Mouse (Mus musculus): ENCODE measurements around the gene Cdkn2aipnl.

Cdkn2aipnl gene

GRCm38 (mm10) chr11:51967443-51968401, at the start of gene Cdkn2aipnl:
Gene Cdkn2aipnl, plus strand, starts transcription at chr11:51967661.
- peak; percentile 99 for DNase-seq

GRCm38 (mm10) chr11:51917951-51918350, 49.5 kb upstream of the Cdkn2aipnl start:
- DNase-seq: no peak

GRCm38 (mm10) chr11:51918576-51918975, 48.9 kb upstream of the Cdkn2aipnl start:
- no peak for DNase-seq

GRCm38 (mm10) chr11:51921355-51922125, 45.9 kb upstream of the Cdkn2aipnl start:
- no peak for DNase-seq

- no peak for DNase-seq
Measured at GRCm38 (mm10) chr11:51922421-51922841, 45.0 kb upstream of the Cdkn2aipnl start.

GRCm38 (mm10) chr11:51925595-51925994, 41.9 kb upstream of the Cdkn2aipnl start:
- DNase-seq: no peak

- DNase-seq: no peak
Measured at GRCm38 (mm10) chr11:51926385-51926784, 41.1 kb upstream of the Cdkn2aipnl start.

GRCm38 (mm10) chr11:51927106-51927505, 40.4 kb upstream of the Cdkn2aipnl start:
- no peak for DNase-seq

GRCm38 (mm10) chr11:51931138-51931537, 36.3 kb upstream of the Cdkn2aipnl start:
- no peak for DNase-seq

- no peak for DNase-seq
Measured at GRCm38 (mm10) chr11:51931790-51932189, 35.7 kb upstream of the Cdkn2aipnl start.

- no peak for DNase-seq
Measured at GRCm38 (mm10) chr11:51934230-51934629, 33.2 kb upstream of the Cdkn2aipnl start.

- DNase-seq: peak; percentile 79
Measured at GRCm38 (mm10) chr11:51935636-51936434, 31.6 kb upstream of the Cdkn2aipnl start.

- DNase-seq: no peak
Measured at GRCm38 (mm10) chr11:51937361-51937781, 30.1 kb upstream of the Cdkn2aipnl start.

GRCm38 (mm10) chr11:51938817-51939589, 28.5 kb upstream of the Cdkn2aipnl start:
- peak; percentile 57 for DNase-seq

- DNase-seq: no peak
Measured at GRCm38 (mm10) chr11:51939590-51939955, 27.9 kb upstream of the Cdkn2aipnl start.

- no peak for DNase-seq
Measured at GRCm38 (mm10) chr11:51940511-51940955, 26.9 kb upstream of the Cdkn2aipnl start.

GRCm38 (mm10) chr11:51942602-51943499, 24.6 kb upstream of the Cdkn2aipnl start:
- no peak for DNase-seq

- no peak for DNase-seq
Measured at GRCm38 (mm10) chr11:51943500-51943841, 24.0 kb upstream of the Cdkn2aipnl start.

GRCm38 (mm10) chr11:51944239-51944638, 23.2 kb upstream of the Cdkn2aipnl start:
- no peak for DNase-seq

GRCm38 (mm10) chr11:51945548-51945947, 21.9 kb upstream of the Cdkn2aipnl start:
- DNase-seq: peak; percentile 49

GRCm38 (mm10) chr11:51946144-51946543, 21.3 kb upstream of the Cdkn2aipnl start:
- DNase-seq: no peak
